Mouse (Mus musculus): Measurements from ENCODE around the gene Myo1e. TPM values are rescaled to one million over a fixed set of nuclear protein-coding genes. Genes with fewer than 3 reads are reported as not detected.

Myo1e gene
- polyA plus RNA-seq, 1 experiment from 2014 or later, result 7.5 TPM

DNA sequence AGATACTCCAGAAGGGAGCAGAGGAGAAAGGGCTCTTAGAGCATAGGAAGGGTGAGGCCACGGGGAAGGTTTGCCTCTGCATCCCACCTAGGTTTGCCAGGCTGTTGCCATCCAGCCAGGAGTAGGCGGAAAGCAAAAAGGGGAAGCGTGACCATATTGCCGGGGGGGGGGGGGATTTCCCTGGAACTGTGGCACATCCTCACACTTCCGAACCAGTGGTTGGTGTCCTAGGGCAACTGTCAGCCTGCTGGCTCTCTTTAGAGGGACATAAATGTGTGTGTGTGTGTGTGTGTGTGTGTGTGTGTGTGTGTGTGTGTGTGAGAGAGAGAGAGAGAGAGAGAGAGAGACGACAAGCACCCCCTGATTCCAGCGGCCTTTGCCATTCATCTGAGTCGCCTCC, 75.0 kb downstream of the Myo1e start:
- Histone ChIP-seq H3K9me3 (ENCODE audit: control insufficient read depth, low read length) (no peaks in the 10 kb centered on the region), H3K27ac (ENCODE audit: low read depth, low read length) (no peak overlapping the region), H3K36me3 (ENCODE audit: control insufficient read depth, insufficient read depth, low read length) (no peaks in the 10 kb centered on the region), H3K4me2 (ENCODE audit: low read length) (no peak overlapping the region), H3K9ac (ENCODE audit: low read depth, low read length) (no peak overlapping the region), H3K27me3 (replicated peaks; ENCODE audit: control insufficient read depth, insufficient read depth, low read length) (no peaks in the 10 kb centered on the region), H3K4me1 (ENCODE audit: control insufficient read depth, insufficient read depth, low read depth, low read length) (no peaks in the 10 kb centered on the region), H3K4me3 (ENCODE audit: low read length) (no peak overlapping the region)
- ATAC-seq, result no peak
- 93% methylated on average over 5 of the region's 8 CpGs for WGBS

DNA sequence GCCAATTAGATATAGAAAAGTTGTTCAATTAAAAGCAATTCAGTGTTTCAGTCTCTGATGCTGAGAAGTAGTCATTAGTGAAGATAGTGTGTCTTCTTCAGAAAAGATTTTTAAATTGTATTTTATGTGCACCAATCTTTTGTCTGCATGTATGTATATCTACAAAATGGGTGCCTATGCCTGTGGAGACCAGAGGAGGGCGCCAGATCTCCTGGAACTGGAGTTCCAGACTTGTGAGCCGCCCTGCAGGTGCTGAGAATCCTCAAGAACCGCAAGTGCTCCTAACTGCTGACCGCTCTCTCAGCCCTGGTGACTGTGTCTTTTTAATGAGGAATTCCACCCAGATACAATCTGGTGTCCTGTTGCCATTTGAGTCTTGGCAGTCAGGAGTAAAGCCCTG, 76.0 kb downstream of the Myo1e start:
- Histone ChIP-seq H3K36me3 (ENCODE audit: control insufficient read depth, insufficient read depth, low read length) (no peaks in the 10 kb centered on the region), H3K9me3 (ENCODE audit: control insufficient read depth, low read length) (no peaks in the 10 kb centered on the region), H3K27me3 (replicated peaks; ENCODE audit: control insufficient read depth, insufficient read depth, low read length) (no peaks in the 10 kb centered on the region), H3K27ac (ENCODE audit: low read depth, low read length) (no peak overlapping the region), H3K9ac (ENCODE audit: low read depth, low read length) (no peak overlapping the region), H3K4me1 (ENCODE audit: control insufficient read depth, insufficient read depth, low read depth, low read length) (no peaks in the 10 kb centered on the region), H3K4me2 (ENCODE audit: low read length) (no peak overlapping the region), H3K4me3 (ENCODE audit: low read length) (no peak overlapping the region)
- WGBS, result 84% methylated on average over 4 of the region's 4 CpGs
- ATAC-seq, result no peak

DNA sequence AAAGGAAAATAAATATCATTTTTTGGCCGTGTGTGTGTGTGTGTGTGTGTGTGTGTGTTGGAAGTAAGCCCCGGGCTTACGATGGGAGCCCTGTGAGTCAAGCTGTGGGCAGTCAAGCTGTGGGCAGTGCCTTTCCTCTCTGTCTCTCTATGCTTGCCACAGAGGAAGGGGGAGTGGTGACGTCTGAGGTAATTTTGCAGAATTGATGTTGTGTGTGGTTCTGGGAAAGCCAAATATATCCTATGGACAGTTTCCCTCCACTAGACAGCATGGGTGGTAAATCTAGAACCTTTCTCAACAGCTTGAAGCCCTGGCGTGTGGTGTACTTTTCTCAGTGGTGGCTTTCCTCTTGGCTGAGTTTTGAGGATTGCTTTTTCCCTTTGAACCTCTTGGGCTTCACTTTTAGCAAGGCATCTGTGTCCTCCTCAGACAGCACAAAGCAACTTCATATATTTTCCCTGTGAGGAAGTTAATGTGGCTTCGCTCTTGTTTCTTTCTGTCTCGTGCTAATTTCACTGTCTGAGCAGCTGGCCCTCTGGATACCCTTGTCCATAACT, 77.5 kb downstream of the Myo1e start:
- Histone ChIP-seq H3K36me3 (ENCODE audit: control insufficient read depth, insufficient read depth, low read length) (no peaks in the 10 kb centered on the region), H3K4me3 (ENCODE audit: low read length) (no peak overlapping the region), H3K27ac (ENCODE audit: low read depth, low read length) (no peak overlapping the region), H3K27me3 (replicated peaks; ENCODE audit: control insufficient read depth, insufficient read depth, low read length) (no peaks in the 10 kb centered on the region), H3K9me3 (ENCODE audit: control insufficient read depth, low read length) (no peaks in the 10 kb centered on the region), H3K9ac (ENCODE audit: low read depth, low read length) (no peak overlapping the region), H3K4me1 (ENCODE audit: control insufficient read depth, insufficient read depth, low read depth, low read length) (no peaks in the 10 kb centered on the region), H3K4me2 (ENCODE audit: low read length) (no peak overlapping the region)
- 76% methylated on average over 7 of the region's 7 CpGs for WGBS
- no peak for ATAC-seq

DNA sequence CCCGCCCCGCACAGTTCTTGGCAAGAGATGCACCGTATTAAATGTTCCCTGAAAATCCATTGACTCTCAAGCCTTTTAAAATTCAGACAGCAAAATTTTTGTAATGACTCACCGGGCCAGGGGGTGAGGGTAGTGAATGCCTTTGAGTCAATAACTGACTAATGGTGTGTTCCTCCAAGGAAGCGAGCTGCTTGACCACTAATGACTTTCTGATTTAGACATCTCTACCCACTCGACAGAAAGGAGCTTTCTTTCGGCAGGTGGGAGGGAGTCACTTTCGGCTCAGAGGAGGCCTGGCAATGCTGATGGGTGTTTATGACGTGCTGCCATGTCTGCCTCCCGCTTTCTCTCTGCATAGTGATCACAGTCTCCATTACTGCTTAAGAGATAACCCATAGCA, 83.6 kb downstream of the Myo1e start:
- ATAC-seq, result peak; percentile 58; the same call in 1 of the 2 replicates
- H3K27me3 ChIP-seq (replicated peaks; ENCODE audit: control insufficient read depth, insufficient read depth, low read length), result no peaks in the 10 kb centered on the region
- peaks cover 14% of the 10 kb centered on the region for H3K4me1 ChIP-seq (ENCODE audit: control insufficient read depth, insufficient read depth, low read depth, low read length)
- H3K4me3 ChIP-seq (ENCODE audit: low read length), result no peak overlapping the region
- no peaks in the 10 kb centered on the region for H3K9me3 ChIP-seq (ENCODE audit: control insufficient read depth, low read length)
- H3K4me2 ChIP-seq (ENCODE audit: low read length), result no peak overlapping the region
- H3K27ac ChIP-seq (ENCODE audit: low read depth, low read length), result no peak overlapping the region
- WGBS, result 33% methylated on average over 10 of the region's 10 CpGs
- H3K9ac ChIP-seq (ENCODE audit: low read depth, low read length), result no peak overlapping the region
- no peaks in the 10 kb centered on the region for H3K36me3 ChIP-seq (ENCODE audit: control insufficient read depth, insufficient read depth, low read length)

DNA sequence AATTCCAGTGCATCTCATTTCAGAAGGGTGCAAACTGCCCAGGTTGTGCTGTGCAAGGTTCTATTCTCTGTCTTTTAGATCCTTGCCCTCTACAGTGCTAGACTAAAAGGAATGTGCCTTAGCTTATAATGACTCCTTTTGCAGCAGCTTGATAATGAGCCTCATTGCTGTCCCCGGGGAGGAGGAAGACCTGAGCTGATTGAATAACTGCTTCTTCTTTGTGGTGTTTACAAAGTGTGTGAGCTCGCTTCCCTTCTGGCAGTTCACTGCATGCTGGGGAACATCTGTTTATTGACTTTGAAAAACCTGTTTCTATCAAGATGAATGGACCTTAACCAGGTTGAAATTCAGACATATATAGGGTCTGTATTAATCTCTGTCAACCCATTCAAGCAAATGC, 89.8 kb downstream of the Myo1e start:
- Histone ChIP-seq H3K9me3 (ENCODE audit: control insufficient read depth, low read length) (no peaks in the 10 kb centered on the region), H3K4me3 (ENCODE audit: low read length) (no peak overlapping the region), H3K27me3 (replicated peaks; ENCODE audit: control insufficient read depth, insufficient read depth, low read length) (no peaks in the 10 kb centered on the region), H3K4me2 (ENCODE audit: low read length) (no peak overlapping the region), H3K36me3 (ENCODE audit: control insufficient read depth, insufficient read depth, low read length) (no peaks in the 10 kb centered on the region), H3K4me1 (ENCODE audit: control insufficient read depth, insufficient read depth, low read depth, low read length) (no peaks in the 10 kb centered on the region), H3K27ac (ENCODE audit: low read depth, low read length) (no peak overlapping the region; the same call in 1 of the 2 replicates), H3K9ac (ENCODE audit: low read depth, low read length) (no peak overlapping the region)
- ATAC-seq, result peak; percentile 48
- WGBS, result 20% methylated on average over 2 of the region's 2 CpGs

DNA sequence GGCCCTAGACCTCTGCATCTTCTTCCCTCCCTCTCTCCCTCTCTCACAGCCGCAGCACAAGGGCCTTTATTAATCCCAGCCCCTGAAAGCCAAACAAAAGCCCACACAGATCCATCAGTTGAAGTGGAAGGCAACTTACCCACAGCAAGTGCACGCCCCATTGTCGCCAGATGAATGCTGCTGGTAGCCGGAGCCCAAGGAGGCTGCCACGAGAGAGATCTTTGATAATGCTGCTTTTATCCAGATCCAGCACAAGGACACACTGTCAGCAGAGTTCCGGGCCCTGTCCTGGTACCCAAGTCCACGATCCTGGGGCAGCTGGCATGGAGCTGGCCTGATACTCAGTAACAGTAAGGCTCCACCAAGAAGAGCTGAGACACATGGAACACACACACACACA, 91.1 kb downstream of the Myo1e start:
- Histone ChIP-seq H3K9ac (ENCODE audit: low read depth, low read length) (no peak overlapping the region), H3K4me1 (ENCODE audit: control insufficient read depth, insufficient read depth, low read depth, low read length) (no peaks in the 10 kb centered on the region), H3K27me3 (replicated peaks; ENCODE audit: control insufficient read depth, insufficient read depth, low read length) (no peaks in the 10 kb centered on the region), H3K9me3 (ENCODE audit: control insufficient read depth, low read length) (no peaks in the 10 kb centered on the region), H3K4me3 (ENCODE audit: low read length) (no peak overlapping the region), H3K36me3 (ENCODE audit: control insufficient read depth, insufficient read depth, low read length) (no peaks in the 10 kb centered on the region), H3K27ac (ENCODE audit: low read depth, low read length) (no peak overlapping the region), H3K4me2 (ENCODE audit: low read length) (no peak overlapping the region)
- ATAC-seq, result no peak
- WGBS, result 27% methylated on average over 7 of the region's 7 CpGs

DNA sequence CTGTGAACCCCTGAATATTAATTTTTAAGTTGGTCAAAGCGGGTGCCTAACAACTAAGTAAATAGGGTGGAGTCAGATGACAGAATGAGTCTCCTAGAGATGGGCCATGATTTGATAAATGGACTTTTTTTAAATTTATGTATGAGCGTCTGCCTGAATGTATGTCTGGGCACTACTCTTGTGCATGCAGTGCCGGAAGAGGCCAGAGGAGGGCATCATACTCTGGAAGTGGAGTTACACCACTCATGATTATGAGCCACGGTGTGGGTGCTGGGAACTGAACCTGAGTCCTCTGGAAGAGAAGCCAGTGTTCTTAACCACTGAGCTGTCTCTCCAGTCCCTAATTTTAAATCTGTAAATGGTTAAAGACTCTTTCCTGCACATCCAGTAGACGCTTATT, 93.6 kb downstream of the Myo1e start:
- Histone ChIP-seq H3K9me3 (ENCODE audit: control insufficient read depth, low read length) (no peaks in the 10 kb centered on the region), H3K9ac (ENCODE audit: low read depth, low read length) (no peak overlapping the region), H3K4me2 (ENCODE audit: low read length) (no peak overlapping the region), H3K4me1 (ENCODE audit: control insufficient read depth, insufficient read depth, low read depth, low read length) (no peaks in the 10 kb centered on the region), H3K27ac (ENCODE audit: low read depth, low read length) (no peak overlapping the region), H3K4me3 (ENCODE audit: low read length) (no peak overlapping the region), H3K36me3 (ENCODE audit: control insufficient read depth, insufficient read depth, low read length) (no peaks in the 10 kb centered on the region), H3K27me3 (replicated peaks; ENCODE audit: control insufficient read depth, insufficient read depth, low read length) (no peaks in the 10 kb centered on the region)
- 98% methylated on average over 5 of the region's 5 CpGs for WGBS
- ATAC-seq, result no peak

DNA sequence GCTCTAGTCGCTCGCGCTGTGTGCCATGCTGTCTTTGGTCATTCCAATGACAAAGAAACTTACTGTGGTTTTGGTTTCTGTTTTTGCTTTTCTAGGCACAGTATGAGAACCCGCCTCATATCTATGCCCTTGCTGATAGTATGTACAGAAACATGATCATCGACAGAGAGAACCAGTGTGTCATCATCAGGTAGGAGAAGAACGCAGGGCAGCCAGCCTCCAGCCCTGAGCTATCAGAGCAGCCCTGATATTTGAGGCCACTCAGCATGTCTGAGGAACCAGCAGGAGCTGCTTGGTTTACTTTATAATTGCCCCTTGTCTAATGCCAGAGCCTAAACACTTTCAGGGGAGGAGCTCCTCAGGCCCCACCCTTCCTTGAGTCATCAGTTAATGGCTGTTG, 94.4 kb downstream of the Myo1e start:
- Histone ChIP-seq H3K27ac (ENCODE audit: low read depth, low read length) (no peak overlapping the region), H3K36me3 (ENCODE audit: control insufficient read depth, insufficient read depth, low read length) (no peaks in the 10 kb centered on the region)

DNA sequence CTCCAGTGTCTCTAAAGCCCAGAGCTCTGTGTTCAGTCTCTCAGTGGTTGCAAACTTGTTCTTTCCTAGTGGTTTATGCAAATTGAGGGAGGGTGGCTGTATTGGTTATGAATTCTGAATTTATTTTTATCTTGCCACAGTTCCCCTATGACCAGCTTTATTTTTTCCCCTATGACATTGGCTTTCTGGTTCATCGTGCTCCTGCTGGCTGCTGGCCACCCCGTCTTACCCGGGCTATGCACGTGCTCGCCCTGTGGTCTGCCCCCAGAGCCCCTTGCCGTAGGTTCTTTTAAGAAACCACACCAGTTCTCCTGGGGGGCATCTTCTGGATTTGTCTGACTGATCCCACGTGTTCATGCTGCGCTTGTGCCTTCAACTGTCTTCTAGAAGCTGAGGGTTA, 97.8 kb downstream of the Myo1e start:
- ATAC-seq, result no peak
- Histone ChIP-seq H3K27ac (ENCODE audit: low read depth, low read length) (no peak overlapping the region), H3K4me1 (ENCODE audit: control insufficient read depth, insufficient read depth, low read depth, low read length) (no peaks in the 10 kb centered on the region), H3K9me3 (ENCODE audit: control insufficient read depth, low read length) (no peaks in the 10 kb centered on the region), H3K9ac (ENCODE audit: low read depth, low read length) (no peak overlapping the region), H3K36me3 (ENCODE audit: control insufficient read depth, insufficient read depth, low read length) (no peaks in the 10 kb centered on the region), H3K4me2 (ENCODE audit: low read length) (no peak overlapping the region), H3K4me3 (ENCODE audit: low read length) (no peak overlapping the region), H3K27me3 (replicated peaks; ENCODE audit: control insufficient read depth, insufficient read depth, low read length) (no peaks in the 10 kb centered on the region)
- 89% methylated on average over 8 of the region's 8 CpGs for WGBS

More for the DNA sequence above, 94.4 kb downstream of the Myo1e start:
- H3K9me3 ChIP-seq (ENCODE audit: control insufficient read depth, low read length), result no peaks in the 10 kb centered on the region
- H3K4me2 ChIP-seq (ENCODE audit: low read length), result no peak overlapping the region
- no peak for ATAC-seq
- H3K27me3 ChIP-seq (replicated peaks; ENCODE audit: control insufficient read depth, insufficient read depth, low read length), result no peaks in the 10 kb centered on the region
- no peak overlapping the region for H3K4me3 ChIP-seq (ENCODE audit: low read length)
- 98% methylated on average over 6 of the region's 6 CpGs for WGBS
- no peaks in the 10 kb centered on the region for H3K4me1 ChIP-seq (ENCODE audit: control insufficient read depth, insufficient read depth, low read depth, low read length)
- no peak overlapping the region for H3K9ac ChIP-seq (ENCODE audit: low read depth, low read length)

DNA sequence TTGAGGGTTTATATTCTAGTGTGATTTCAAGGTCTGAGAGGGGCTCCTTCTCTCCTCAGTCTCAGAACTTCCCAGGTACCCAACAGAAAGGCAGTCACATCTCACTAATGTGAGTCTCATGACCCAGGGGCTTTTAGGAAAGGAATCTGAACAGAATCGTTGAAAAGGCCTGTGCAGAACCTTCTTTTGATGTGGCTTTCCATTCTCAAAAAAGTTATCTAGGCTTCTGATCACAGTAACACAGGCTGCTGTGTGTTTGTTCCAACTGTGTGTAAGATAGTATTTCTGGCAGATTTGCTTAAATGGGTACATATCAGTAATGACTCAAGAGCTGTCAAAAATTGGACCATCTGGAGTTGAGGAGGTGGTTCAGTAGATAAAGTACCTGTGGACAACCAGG, 102.9 kb downstream of the Myo1e start:
- Histone ChIP-seq H3K9me3 (ENCODE audit: control insufficient read depth, low read length) (no peaks in the 10 kb centered on the region), H3K4me3 (ENCODE audit: low read length) (no peak overlapping the region), H3K4me2 (ENCODE audit: low read length) (no peak overlapping the region), H3K36me3 (ENCODE audit: control insufficient read depth, insufficient read depth, low read length) (no peaks in the 10 kb centered on the region), H3K27ac (ENCODE audit: low read depth, low read length) (no peak overlapping the region), H3K27me3 (replicated peaks; ENCODE audit: control insufficient read depth, insufficient read depth, low read length) (no peaks in the 10 kb centered on the region), H3K4me1 (ENCODE audit: control insufficient read depth, insufficient read depth, low read depth, low read length) (no peaks in the 10 kb centered on the region), H3K9ac (ENCODE audit: low read depth, low read length) (no peak overlapping the region)
- ATAC-seq, result no peak
- WGBS, result 85% methylated on average over 1 of the region's 1 CpGs

Measured in hindbrain, embryonic 16.5 days (tissue).